Mouse (Mus musculus): ENCODE results near the gene Wdr17.

Wdr17 gene

DNA sequence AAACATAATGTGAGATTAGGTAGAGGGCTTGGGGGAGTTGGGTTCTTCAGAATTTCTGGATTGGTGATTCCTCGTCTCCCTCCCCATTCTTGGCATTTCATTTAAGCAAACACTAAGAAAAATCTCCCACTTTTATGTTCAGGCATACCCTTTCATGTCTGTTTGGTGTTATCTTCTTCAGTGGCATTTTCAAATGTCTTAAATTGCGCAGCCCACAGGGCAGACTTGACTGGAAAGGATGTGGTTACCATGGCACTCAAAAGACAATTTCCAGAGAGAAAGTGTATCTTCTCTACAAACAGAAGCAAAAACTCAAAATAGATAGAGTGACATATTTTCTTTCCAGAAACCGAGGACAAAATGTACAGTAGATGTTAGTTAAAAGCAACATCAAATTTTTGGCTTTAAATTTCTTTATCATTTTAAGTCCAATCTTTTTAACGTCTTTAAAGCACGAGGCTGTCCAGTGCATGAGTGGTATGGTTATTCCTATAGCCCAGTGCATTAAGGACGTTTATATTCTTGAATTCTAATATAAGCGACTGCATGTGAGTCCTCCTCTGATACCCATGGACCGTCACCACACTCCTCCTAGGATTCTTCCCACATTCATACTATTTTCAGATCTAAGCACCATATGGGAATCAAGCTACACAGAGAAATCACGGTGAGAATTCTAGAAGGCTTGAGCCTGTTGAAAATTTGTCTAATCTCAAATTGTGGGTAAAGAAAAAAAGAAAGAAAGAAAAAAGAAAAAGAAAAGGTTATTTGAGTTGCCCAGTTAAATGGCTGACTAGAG, at the start of gene Wdr17:
Gene Wdr17 (minus strand): TSS at position 198 of the 799 bp plus-strand sequence.
- DNase-seq (ENCODE audit: low spot score) = no peak

DNA sequence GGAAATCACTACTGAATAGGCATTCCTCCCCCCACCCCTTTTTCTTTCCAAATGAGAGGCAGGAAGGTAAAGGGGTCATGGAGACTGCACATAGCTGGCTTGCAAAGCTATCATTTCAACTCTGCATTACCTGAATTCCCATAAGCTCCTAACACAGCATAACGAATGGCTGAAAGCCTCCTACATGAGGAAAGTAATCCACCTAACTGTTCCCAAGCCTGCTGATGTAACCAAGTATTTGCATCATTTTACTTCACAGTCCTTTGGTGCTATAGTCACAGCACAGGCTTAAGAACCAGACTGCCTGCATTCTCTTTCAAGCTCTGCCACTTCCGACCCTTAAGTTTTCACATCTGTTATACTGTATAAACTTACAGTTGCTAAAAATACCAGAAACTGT, 45.3 kb upstream of the Wdr17 start:
- DNase-seq (ENCODE audit: low spot score) = no peak

DNA sequence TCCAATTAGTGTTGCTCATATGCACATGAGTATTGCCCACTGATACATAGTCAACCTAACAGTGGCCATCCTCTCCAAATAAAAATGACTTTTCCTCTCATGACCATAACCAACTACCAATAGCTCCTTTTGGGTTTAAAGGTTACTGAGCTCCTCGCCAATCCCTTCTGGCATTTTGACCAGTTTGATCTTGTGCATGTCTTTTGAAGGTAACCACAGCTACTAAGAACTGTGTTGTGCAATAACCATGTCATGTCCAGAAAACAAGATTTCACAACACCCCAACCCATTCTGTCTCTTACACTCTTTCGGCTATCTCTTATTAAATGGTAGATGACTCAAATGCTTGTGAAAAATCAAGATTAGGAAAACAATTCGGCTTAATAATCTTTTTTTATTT, 38.0 kb upstream of the Wdr17 start:
- DNase-seq (ENCODE audit: low spot score) = no peak

DNA sequence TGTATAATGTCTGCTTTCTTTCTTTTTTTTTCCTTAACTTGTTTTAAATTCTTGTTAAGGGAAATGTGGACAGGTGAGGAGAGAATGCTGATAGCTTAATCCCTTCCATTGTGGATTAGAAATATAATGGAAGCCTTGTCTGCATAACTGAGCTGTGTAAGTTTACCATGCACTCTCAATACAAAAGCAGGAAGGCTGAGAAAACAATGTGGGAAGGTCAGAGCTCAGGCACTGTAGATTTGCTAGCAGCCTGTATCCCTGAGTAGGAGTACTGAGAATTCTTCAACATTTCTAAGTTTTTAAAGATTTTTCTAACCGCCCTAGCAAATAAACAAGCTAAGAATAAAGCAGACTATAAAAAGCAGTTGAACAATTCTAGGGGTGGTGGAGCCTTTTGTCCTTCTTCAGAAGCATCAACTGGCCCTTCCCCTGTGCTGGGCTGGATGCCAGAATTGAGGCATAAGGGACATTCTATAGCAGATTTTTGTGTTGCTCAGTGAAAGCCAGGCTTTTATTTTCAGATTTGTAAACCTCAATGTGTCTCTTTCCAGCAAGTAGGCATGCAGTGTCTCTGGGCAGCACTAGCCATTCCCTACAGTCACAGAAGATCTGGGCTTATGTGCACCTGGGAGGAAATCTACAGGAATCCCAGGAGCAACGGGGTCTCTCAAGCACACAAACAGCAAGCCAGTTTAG, 35.3 kb upstream of the Wdr17 start:
- no peak for DNase-seq (ENCODE audit: low spot score)

DNA sequence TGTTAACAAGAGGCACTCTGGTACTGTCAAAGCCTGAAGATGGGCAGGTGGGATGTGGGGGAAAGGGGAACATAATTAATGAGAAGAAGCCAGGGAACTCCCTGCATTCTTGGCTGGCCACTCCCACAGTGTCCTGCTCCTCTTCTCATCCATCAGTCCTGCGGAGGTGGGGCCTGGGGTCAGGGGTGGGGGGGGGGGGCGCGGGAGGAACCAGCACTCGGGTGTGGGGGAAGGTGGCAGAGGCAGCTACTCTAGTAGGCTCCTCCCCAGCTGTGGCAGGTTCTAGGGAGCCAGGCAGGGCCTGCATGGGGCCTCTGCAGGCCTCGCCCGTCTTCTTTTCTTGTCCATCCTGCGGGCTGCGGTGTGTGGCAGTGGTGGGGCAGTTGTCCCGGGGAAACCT, 30.7 kb upstream of the Wdr17 start:
- DNase-seq (ENCODE audit: low spot score) = no peak

DNA sequence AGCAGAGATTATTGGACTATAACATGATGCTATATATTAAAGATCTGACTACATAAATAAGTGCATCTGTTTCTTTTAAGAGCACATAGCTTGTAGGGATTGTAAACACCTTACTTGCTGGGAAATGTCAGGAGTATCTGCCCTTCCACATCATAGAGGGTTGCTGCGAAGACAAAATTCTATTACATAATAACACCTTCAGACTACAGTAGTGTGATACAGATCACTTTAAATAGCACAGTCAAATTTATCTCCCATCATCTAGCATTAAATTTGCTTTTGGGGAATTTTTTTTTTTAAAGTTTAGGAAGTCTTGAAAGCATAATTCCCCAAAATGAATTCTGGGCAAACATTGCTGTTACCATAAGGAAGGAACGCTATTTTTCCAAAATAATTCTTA, 25.9 kb upstream of the Wdr17 start:
- no peak for DNase-seq (ENCODE audit: low spot score)

DNA sequence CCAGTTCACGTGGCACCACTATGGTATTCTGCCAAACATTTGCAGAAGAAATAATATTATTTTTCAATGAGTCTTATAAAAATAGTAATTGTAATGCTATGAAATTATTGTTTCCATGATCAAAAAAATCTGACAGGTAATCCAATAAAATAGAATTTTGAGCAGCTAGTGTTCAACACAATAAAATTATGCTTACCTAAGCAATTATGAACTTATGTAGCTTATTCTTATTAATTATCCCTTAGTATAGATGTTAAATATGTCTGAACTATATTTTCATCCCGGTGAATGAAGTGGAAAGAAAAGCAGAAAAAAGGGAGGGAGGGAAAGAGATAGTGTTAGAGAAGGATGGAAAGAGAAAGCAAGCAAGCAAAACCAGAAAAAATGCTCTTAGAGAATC, 12.5 kb upstream of the Wdr17 start:
- no peak for DNase-seq (ENCODE audit: low spot score)

DNA sequence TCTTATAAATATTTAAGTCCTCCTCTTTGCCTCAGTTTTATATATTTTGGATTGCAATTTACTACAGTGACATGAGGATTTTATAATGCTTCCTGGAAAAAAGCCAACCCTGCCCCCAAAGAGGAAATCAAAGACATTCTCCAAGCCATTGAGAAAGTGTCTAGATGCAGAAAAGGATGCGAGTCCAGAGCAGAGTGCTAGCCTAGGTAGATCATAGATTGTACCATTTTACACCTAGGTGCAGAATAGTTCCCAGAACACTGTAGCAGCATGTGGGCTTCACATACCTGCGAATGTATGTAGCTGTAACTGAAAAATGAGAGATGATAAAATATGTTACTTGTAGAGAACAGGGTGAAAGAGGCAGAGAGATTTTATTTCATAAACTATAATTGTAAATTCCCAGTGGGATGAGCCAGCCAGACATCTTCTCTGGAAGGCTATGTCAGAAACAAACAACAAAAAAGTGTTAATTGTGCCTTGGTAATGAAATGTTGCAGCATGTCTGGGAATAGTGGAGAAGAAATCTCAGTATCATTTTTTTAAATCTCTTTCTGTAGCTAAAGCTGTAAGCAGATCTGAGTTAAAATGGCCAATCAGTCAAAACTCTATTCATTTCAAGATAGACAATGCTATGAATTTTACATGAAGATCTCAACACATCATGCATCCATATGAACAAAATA, 7.8 kb upstream of the Wdr17 start:
- DNase-seq (ENCODE audit: low spot score) = no peak

DNA sequence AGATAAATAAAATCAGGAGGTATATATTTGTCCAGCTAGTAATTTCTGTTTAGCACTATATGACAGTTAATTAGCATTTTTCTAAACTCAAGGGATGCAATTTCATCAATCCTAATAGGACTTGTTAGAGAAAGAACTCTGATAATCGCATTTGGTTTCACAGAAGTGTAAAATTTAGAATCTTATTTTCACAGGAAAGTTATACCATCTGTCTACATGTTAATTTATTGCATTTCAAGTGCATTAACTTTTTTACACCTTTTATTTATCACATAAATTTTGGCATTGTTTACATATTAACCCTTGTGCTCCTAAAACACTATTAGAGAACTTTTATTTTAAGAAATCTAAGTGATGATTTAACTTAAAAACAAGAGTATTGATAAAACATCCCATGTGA, 7.2 kb upstream of the Wdr17 start:
- no peak for DNase-seq (ENCODE audit: low spot score)

DNA sequence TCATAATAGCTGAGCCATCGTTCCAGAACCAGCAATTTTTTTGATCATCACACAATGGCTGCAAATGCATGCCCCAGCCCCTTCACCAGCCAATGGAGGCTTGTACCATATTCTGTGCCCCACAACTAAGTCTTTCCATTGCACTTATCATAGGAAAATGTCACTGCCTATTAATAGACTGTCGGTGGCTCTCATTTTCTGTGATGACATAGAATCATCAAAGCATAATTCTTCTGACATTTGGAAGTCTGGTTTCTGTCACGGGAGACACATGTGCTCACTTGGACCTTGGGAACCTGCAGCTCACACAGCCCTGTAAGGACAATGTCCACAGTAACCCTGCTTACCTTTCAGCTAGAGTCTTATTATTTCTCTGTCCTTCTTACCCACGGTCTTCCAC, 424 bp downstream of the Wdr17 start:
- no peak for DNase-seq (ENCODE audit: low spot score)

DNA sequence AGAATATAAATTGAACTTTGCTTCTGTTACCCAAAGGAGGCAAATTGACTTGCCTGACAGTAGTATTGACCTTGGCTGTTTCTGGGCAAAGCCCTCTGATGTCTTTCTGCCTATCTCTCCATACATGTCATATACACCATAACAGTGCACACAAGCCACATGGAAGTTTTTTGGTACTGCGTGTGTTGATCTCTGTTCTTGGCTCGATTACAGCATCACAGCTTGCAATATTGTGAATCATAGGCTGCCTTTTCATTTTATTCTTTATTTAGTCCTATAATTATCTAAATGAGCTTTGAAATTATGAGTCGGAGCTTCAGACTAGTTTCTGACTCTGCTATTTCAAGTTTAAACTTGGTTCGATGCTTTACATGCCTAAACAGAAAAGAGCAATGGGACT, 10.5 kb downstream of the Wdr17 start:
- DNase-seq (ENCODE audit: low spot score) = no peak

DNA sequence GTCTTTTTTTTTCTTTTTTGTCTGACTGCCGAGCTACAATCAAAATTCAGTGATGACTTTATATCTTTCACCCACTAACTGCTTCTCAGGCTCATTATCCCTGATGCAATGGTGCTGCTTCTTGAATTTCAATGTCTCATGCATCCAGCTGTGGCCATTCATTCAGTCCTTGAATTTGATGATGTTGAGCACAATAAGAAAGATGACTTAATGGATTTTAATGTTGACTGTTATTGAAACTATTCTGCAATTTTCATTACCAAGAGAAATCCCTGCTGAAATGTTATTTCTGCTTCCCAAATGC, 22.3 kb downstream of the Wdr17 start:
- DNase-seq (ENCODE audit: low spot score) = no peak

DNA sequence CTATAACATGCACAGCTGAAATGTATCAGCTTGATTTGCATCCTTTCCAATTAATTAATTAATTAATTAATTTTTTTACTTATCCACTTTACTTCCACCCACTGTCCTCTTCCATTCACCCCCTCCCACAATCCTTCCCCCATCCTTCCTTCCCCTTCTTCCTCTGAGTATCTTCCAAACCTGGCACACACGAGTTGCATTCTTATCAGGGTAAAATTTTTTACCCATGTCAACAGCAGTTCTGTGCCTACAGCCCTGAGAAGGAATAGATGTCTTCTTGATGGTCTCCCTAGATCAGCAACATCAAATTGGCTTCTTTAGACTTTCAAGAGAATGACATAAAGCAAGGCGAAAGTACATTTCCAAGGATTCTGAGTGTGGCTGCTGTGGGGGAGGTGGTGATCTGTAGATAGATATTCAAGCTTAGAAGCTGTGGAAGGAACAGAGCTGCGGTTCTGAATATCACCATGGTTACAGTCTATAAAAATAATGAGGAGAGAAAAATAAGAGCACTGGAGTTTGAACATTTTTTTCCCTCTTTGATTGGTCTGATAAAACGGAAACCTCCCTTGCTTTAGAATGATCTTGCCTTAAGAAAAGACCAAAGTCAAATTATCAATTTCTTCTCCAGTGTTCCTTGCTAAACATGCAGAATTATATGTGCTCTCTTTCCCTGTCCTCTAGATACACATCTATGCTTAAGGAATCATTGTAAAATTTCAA, 22.8 kb downstream of the Wdr17 start:
- no peak for DNase-seq (ENCODE audit: low spot score)

DNA sequence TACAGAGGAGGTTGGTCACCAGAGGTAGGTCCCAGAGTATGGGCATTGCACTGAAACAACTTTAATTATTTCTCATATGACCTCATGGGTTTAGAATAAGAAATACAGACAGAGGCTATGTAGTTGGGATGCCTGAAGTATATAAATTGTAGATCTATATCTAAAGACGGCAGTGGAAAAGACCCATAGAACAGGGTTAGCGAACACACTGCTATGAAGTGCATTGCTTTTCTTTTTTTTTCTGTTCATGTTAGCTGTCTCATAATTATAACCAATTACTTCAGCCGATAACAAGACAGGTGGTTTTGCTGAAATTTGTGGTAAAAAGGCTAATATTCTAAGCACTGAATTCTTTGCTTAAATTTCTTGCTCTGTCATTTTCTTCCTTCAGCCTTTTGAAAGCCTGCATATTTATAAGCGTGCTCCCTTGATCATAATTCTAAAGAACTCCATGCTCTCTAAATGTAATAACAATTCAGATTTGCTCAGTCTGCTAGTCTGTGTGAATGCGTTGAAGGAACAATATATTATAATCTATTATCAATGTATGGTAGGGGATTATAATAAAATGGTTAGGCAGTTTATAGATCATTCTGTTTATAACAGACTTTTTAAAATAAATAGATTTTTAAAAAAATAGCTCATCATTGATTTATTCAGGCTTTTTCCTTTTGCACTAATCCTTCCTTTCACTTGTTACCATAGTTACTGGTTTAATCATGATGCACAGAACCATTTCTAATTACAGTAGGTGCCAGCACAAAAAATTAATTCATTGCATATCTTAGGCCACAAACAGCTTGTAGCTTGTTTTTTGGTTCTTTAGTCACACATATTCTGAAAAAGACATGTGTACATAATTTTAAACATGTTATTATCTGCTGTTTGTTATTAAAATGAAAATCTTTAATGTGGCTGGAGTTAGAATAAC, 50.7 kb downstream of the Wdr17 start:
- DNase-seq (ENCODE audit: low spot score) = no peak

DNA sequence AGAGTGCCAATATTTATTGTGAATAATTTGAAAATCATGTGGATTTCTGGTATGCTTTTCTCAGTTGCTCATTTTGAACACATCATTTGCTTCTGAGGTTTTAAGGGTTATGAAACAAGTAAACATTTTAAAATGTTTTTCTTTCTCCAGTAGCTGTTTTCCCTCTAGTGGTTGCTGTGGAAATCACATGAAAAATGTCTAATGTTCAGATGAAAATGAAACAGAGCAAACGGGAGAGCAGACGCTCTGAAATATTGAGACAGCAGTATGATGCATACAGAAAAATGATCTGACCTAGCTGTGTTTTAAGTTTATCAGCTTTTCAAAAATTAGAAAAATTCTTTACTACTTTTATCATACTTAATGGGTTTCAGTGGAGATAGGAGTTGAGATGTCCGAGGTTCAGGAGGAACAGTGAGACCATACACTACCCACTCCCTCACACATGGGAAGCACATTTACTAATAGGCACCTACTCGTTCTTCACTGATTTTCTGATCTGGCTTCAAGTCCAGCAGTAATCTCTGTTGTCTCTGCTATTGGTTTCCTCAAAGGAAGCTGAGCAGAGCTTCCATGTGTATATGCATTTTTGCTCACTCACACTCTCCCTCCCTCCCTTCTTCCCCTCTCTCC, 57.1 kb downstream of the Wdr17 start:
- no peak for DNase-seq (ENCODE audit: low spot score)

DNA sequence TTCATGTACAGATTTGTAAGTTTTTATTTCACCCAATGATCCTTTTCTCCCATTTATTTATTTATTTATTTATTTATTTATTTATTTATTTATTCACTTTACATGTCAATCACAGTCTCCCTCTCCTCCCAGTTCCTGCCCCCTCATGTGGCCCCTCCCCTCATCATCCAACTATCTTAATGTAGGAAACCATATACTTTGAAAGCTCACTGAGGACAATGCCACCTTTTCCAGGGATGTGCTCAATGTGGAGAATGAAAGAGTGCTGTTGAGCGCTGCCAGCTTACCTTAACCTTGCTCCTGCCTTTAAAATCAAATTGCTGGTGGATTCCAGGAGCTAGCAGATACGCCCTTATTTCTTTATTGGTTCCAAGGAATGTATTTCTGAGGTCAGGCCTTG, 59.0 kb downstream of the Wdr17 start:
- DNase-seq (ENCODE audit: low spot score) = no peak

DNA sequence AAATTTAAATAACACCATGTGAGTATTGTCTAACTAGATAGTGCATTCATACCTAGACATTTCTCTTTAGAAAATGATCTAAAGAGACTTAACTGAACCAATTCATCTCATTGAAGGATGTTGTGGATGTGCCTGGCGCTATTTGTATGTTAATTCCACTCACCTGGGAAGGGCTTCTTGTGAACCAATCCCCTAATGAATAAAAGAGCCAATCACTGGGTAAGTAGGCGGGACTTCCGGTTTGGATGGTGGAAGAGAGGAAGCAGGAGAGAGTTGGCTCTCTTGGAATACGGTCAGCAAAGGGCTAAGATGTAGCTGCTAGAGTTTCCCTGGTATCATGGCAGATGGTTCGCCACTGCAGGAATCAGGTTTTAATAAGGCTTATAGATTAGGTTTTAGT, 64.0 kb downstream of the Wdr17 start:
- no peak for DNase-seq (ENCODE audit: low spot score)

DNA sequence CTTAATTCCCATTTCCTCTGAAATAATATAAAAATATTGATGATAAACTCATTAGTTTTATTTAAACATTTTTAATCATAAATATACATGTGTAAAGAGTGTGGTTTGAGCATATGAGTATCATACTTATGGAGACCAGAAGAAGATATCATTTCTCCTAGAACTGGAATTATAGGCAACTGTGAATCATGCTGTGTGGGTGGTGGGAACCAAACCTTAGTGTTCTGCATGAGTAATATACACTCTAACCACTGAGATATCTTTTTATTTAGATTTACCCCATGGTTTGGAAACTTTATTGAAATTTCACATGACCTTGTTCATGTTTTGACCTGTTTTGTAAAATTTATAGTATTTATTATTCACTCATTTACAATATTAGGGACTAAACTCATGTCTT, 68.3 kb downstream of the Wdr17 start:
- DNase-seq (ENCODE audit: low spot score) = no peak

DNA sequence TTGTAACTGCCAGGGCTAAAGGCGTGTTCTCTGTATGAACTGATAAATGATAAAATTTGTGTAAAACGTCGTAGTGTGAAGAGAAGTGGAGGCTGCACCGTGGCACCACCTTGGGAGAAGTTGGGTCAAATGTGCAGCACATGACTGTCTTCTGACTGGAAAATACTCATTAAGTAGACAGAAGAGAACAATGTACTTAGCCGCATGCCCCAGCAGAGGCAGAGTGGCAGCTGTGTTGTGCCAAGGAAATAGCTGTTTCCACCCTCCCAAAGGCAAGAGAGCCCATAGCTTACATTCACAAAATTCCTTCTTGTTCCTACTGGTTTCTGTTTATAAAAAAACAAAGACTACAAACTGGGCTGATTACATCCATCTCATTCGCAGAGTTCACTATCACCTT, 78.8 kb downstream of the Wdr17 start:
- DNase-seq (ENCODE audit: low spot score) = no peak

DNA sequence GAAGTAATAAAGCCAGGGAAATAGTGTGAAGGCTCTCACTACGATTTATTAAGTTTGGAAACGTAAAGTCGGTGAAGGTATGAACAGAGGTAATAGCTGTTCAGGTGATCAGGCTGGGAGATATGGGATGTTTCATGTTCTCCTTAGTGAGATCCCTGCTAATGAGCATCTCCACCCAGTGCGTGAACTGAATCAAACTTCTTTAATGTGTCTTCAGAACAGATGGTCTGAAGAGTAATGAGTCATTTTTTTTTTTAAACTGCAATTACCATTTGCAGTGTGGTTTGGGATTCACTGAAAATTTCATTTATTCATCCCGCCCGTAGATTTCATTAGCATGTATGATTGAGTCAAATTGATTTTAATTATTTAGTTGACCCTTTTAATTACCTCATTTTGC, 80.8 kb downstream of the Wdr17 start:
- DNase-seq (ENCODE audit: low spot score) = no peak

DNA sequence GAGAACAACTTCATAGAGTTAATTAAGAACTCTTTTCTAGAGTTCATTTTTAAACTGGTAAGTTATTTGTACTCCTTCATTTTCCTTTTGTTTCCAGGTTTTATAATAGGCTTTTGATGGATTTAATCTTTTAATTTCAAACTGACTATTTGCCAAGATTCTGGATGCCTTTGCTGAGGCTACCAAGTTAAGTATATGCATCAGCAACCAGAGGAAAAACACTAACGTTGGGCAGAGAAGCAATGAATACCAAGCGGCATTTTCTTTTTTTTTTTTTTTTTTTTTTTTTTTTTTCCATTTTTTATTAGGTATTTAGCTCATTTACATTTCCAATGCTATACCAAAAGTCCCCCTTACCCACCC, 94.3 kb downstream of the Wdr17 start:
- no peak for DNase-seq (ENCODE audit: low spot score)
